Mouse (Mus musculus) ES-Bruce4 (cell line): ENCODE measurements around the gene Nectin4. TPM values are rescaled to one million over a fixed set of nuclear protein-coding genes. Genes with fewer than 3 reads are reported as not detected.

Experiments
- H3K27ac ChIP-seq: 2 replicates; pipeline ENCODE4 v1.5.1; 2012; ENCODE audit warnings: low read length, inconsistent platforms; ENCODE audit not compliant: insufficient read depth
- H3K27me3 ChIP-seq: 2 replicates; pipeline ENCODE4 v1.6.1; 2012; ENCODE audit warnings: mild to moderate bottlenecking, low read length, inconsistent platforms; ENCODE audit not compliant: control insufficient read depth, poor library complexity, insufficient read depth, severe bottlenecking
- H3K36me3 ChIP-seq: 2 replicates; pipeline ENCODE4 v1.6.1; 2012; ENCODE audit warnings: inconsistent platforms, mild to moderate bottlenecking, low read length, moderate library complexity; ENCODE audit not compliant: control insufficient read depth, poor library complexity, insufficient read depth, severe bottlenecking
- H3K4me1 ChIP-seq: one replicate; pipeline ENCODE4 v1.8.1; 2011; ENCODE audit warnings: low read length; ENCODE audit not compliant: control insufficient read depth, insufficient read depth
- H3K4me3 ChIP-seq: 2 replicates; pipeline ENCODE4 v1.5.1; 2011; ENCODE audit warnings: low read depth, mild to moderate bottlenecking, low read length
- H3K9ac ChIP-seq: 2 replicates; pipeline ENCODE4 v1.6.1; 2012; ENCODE audit warnings: low read depth, mild to moderate bottlenecking, inconsistent platforms; ENCODE audit not compliant: poor library complexity, severe bottlenecking
- H3K9me3 ChIP-seq: replicated peaks from 2 replicates; pipeline ENCODE4 v1.6.1; 2012; ENCODE audit warnings: mild to moderate bottlenecking, low read length, inconsistent platforms; ENCODE audit not compliant: control insufficient read depth, poor library complexity, insufficient read depth, severe bottlenecking
- CTCF ChIP-seq: IDR thresholded peaks from one replicate; pipeline ENCODE4 v1.8.1; 2011; ENCODE audit warnings: low read depth, low read length
- EP300 ChIP-seq: IDR thresholded peaks from 2 replicates; pipeline ENCODE4 v1.6.1; 2011; ENCODE audit warnings: low read depth, low read length; ENCODE audit not compliant: insufficient read depth
- POLR2A ChIP-seq: IDR thresholded peaks from one replicate; pipeline ENCODE4 v1.8.1; 2011; ENCODE audit warnings: low read length; ENCODE audit not compliant: insufficient read depth
- polyA plus RNA-seq: library from polyadenylated mRNA; stranded (reverse); fragments of >200 nt; gene quantifications from 2 replicates; pipeline ENCODE4 v1.2.4, GENCODE M21; 2011; ENCODE audit warnings: low read depth; ENCODE audit not compliant: missing spikeins, insufficient read depth, insufficient read length

Gene Nectin4
- polyA plus RNA-seq, 1 experiment: 4.3 TPM

DNA sequence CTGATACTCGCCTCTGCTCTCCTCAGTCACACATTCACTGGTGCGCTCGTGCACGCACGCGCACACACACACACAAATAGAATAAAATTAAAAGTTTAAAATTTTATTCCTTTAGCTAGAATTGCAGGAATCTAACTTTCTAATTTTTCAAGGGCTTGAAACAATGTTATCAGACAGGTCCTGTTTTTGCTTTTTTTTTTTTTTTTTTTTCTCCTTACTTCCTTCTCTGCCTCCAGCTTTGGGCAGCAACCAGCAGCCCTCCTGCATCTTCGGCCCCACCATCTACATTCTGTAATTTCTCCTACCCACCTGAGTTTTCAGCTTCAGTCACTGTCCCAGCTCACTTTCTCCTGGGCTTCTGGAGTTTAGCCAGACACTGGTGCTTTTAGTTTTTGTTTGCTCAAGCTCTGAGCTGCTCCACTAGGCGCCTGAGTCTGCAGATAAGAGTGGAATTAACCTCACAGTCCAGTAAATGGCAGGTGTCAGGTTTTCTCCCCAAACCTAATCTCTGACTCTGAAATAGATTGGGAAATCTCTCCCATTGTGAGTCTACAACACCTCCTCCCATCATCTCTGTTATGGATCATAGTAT lies 52.7 kb downstream of the Nectin4 start:
- no peak overlapping the region for H3K4me3 ChIP-seq
- no peak overlapping the region for H3K9ac ChIP-seq
- no peaks in the 10 kb centered on the region for H3K27me3 ChIP-seq
- no peak overlapping the region for H3K27ac ChIP-seq
- H3K4me1 ChIP-seq: peaks cover 6% of the 10 kb centered on the region
- H3K9me3 ChIP-seq: no peaks in the 10 kb centered on the region
- TF ChIP-seq POLR2A (no peak), CTCF (no peak), EP300 (no peak)
- peaks cover 8% of the 10 kb centered on the region for H3K36me3 ChIP-seq

DNA sequence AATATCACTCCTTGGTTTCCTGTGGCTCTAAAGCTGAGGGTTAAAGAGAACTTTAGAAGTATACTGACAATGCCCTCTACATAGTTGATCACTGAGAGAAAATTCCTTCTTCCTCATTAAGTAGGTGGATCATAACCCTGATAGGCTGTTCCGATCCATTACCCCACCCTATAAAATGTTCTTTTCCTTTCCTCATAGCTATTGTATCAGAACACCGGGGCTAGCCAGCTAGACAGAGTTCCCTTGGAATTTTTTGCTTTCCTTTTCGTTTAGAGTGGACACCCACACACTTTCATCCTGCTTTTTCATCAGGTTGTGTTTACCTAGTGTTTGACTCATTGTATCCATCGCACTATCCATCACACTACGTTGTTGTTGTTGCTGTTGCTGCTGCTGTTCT lies 54.7 kb downstream of the Nectin4 start:
- TF ChIP-seq POLR2A (no peak), CTCF (no peak), EP300 (no peak)
- H3K4me1 ChIP-seq: peaks cover 3% of the 10 kb centered on the region
- no peak overlapping the region for H3K27ac ChIP-seq
- H3K4me3 ChIP-seq: no peak overlapping the region
- no peaks in the 10 kb centered on the region for H3K9me3 ChIP-seq
- H3K27me3 ChIP-seq: no peaks in the 10 kb centered on the region
- no peaks in the 10 kb centered on the region for H3K36me3 ChIP-seq
- no peak overlapping the region for H3K9ac ChIP-seq

DNA sequence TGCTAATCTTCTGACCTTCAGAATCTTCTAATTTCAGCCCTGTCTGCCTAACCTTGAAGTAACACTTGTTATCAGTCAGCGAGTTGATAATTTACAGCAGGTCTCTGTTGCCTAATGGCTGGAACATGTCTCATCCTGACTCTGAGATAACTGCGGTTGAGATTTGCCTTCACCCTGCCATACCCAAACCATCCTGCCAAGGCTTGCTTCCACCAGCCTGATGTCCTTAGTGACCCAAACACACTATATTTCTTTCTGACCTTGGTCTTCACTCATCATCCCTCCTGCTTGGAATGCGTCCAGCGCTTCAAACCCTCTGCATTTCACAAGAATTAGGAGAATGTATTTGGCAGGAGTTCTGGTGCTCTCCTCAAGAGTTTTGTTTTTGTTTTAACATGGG lies 55.2 kb downstream of the Nectin4 start:
- no peaks in the 10 kb centered on the region for H3K27me3 ChIP-seq
- no peak for TF ChIP-seq EP300
- TF ChIP-seq CTCF: no peak
- no peak for TF ChIP-seq POLR2A

DNA sequence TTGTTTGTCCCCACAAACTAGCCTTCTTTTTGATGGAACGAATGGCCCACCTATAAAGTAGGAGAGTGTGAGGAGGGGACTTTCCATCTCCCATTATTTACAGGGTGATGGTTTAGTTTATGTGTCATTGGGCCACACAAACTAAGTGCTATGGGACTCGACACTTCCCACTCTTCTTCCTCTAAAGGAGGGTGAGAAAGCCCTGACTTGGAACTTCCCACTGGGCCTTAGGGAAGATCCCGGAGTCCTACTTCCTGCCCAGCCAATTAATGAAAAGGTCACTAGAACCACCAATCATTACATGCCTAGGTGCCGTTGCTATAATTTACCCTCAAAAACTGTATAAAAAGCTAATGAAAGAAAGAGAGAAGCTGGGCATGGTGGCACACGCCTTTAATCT lies 62.3 kb downstream of the Nectin4 start:
- no peak overlapping the region for H3K9ac ChIP-seq
- TF ChIP-seq CTCF (no peak), POLR2A (no peak), EP300 (no peak)
- H3K4me3 ChIP-seq: no peak overlapping the region
- no peaks in the 10 kb centered on the region for H3K27me3 ChIP-seq
- no peaks in the 10 kb centered on the region for H3K9me3 ChIP-seq
- no peaks in the 10 kb centered on the region for H3K36me3 ChIP-seq
- no peak overlapping the region for H3K27ac ChIP-seq
- peaks cover 4% of the 10 kb centered on the region for H3K4me1 ChIP-seq

More for the DNA sequence above, 55.2 kb downstream of the Nectin4 start:
- peaks cover 3% of the 10 kb centered on the region for H3K4me1 ChIP-seq
- H3K9me3 ChIP-seq: no peaks in the 10 kb centered on the region
- H3K9ac ChIP-seq: no peak overlapping the region
- H3K36me3 ChIP-seq: no peaks in the 10 kb centered on the region
- H3K27ac ChIP-seq: no peak overlapping the region
- no peak overlapping the region for H3K4me3 ChIP-seq

DNA sequence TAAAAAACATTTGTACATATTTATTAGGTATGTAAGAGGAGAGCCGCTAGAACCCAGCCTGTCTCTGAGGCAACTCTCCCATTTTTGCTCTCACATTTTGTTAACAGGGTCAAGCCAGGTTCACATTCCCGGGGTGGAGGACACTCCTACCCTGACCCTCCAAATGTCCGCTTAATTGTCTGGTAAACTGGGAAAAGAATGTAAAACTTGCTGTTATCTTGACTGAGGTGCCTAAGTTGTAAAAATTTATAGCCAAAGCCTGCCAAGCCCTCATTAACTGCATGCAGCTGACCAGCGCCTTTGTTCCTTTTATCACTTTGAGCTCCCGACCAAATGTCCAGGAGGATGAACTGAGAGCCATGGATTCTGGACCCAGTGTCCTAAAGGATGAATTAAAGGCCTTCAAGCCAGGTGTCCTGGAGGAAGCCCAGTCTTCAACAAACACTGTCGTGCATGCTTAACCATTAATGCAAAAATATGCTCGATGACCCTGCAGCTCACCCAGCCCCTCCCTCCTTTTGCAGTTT lies 65.5 kb downstream of the Nectin4 start:
- H3K27ac ChIP-seq: no peak overlapping the region
- no peak overlapping the region for H3K9ac ChIP-seq
- peaks cover 3% of the 10 kb centered on the region for H3K4me1 ChIP-seq
- H3K4me3 ChIP-seq: no peak overlapping the region
- TF ChIP-seq POLR2A: no peak
- no peaks in the 10 kb centered on the region for H3K27me3 ChIP-seq
- no peaks in the 10 kb centered on the region for H3K9me3 ChIP-seq
- no peaks in the 10 kb centered on the region for H3K36me3 ChIP-seq

DNA sequence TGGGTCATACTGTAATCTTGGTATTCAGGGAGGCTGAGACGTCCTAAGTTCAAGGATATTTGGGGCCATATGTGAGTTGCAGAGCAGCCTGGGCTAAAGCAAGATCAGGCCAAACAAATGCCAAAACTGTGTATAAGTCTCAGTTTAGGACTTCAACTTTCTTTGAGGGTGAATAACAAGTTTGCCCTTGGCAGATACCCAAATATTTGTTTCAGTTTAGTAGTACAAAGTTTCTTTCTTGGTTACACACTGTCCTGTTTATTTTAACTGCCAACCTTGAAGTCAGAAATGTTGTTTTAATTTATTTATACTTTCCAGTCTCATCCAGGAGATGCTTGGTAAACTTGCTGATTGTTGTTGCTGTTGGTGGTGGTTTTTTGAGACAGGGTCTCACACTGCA lies 66.1 kb downstream of the Nectin4 start:
- no peak overlapping the region for H3K4me3 ChIP-seq
- H3K27me3 ChIP-seq: no peaks in the 10 kb centered on the region
- H3K36me3 ChIP-seq: no peaks in the 10 kb centered on the region
- no peaks in the 10 kb centered on the region for H3K9me3 ChIP-seq
- TF ChIP-seq POLR2A (no peak), EP300 (no peak), CTCF (no peak)
- no peak overlapping the region for H3K27ac ChIP-seq
- no peak overlapping the region for H3K9ac ChIP-seq
- peaks cover 4% of the 10 kb centered on the region for H3K4me1 ChIP-seq
